Mouse (Mus musculus): ENCODE measurements around the gene Gm2974.
"Not testable (repeated sequence)": the region's sequence is repeated elsewhere in the genome, so short reads cannot be mapped to it uniquely, and the experiment has no call there.

Gene Gm2974

DNA sequence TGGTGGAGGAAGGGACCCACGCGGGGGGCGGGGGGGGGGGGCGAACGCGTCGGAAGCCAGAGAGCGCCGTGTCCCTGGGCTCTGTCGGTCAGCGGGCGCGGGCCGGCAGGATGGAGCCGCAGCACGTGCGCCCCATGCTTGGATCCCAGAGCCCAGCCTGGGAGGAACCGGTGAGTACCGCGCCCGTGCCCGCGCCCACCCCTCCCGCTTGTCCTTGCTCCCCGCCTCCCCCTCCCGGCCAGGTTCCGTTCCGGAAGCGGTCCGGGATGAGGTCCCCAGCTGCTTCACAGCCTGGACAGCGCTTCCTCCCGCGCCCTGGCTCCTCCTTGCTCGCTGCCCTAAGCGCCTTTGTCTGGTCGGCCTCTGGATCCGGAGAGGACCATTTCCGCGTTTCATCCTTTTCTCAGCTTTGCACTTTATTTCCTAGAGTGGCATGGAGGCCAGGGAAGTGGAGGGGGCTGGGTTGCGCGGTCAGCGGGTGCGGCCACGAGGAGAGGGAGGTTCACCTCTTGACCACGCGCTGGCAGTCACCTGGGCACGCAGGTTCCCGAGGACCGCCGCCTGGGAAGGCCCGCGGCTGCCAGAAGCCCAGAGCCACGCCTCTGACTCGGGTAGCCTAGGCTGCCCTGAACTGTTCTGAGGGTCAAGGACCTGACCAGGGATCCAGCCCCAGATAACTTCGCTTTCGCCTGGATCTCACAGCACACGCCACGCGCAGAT is at the start of gene Gm2974:
Gene Gm2974, plus strand, starts transcription at position 86 of the 720 bp plus-strand sequence.
- not testable (repeated sequence) for DNase-seq (ENCODE audit: extremely low read depth, low read depth)

DNA sequence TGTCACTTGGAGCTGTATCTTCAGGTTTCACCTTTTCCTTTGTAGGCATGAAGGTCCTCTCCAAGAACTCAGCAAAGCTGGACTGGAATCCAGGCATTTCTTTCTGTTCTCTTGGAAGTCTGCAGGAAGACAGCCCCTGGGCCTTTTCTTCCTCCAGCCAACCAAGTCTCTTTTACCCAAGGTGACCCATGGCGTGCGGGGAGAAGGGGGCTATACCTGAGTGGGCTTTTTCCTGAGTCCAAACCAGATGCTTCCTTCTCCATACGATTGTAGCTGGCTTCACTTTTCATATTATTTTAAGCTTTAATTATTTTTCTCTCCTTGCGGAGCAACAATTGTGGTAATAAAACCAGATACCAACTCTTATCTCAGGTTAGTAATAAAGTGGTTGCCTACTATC is 40.7 kb upstream of the Gm2974 start:
- DNase-seq (ENCODE audit: extremely low read depth, low read depth) = not testable (repeated sequence)

DNA sequence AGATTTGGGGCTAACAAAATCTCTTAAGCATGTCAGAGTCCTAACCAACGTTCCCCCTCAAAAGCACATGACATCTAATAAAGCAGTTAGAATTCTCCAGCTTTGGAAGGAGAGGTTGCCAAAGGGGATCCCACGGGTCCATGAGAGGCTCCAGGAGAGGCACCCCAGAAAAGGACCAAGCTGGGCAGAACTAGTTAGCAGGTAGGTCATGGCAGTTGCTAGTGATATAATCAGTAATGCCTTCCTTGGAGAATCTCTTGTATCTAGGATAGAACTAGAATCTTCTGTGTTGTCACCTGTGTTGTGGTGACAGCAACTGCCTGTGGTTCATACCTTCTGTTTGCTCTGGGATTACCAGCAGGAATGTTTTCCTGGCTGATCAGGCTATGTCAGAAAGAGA is 17.6 kb upstream of the Gm2974 start, which contains the start of gene Gm3127:
Gene Gm3127, plus strand, starts transcription at position 301 of the 400 bp plus-strand sequence.
- not testable (repeated sequence) for DNase-seq (ENCODE audit: extremely low read depth, low read depth)

GRCm38 (mm10) chr14:4182030-4182429 is 346 bp upstream of the Gm2974 start:
- not testable (repeated sequence) for DNase-seq (ENCODE audit: extremely low read depth, low read depth)

GRCm38 (mm10) chr14:4183375-4183774 is 999 bp downstream of the Gm2974 start:
- not testable (repeated sequence) for DNase-seq (ENCODE audit: extremely low read depth, low read depth)

DNA sequence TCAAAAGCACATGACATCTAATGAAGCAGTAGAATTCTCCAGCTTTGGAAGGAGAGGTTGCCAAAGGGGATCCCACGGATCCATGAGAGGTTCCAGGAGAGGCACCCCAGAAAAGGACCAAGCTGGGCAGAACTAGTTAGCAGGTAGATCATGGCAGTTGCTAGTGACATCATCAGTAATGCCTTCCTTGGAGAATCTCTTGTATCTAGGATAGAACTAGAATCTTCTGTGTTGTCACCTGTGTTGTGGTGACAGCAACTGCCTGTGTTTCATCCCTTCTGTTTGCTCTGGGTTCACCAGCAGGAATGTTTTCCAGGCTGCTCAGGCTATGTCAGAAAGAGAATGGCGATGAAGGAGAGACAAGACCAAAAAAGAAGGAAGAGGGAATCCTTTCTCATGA is 67.0 kb downstream of the Gm2974 start, which contains the start of gene Gm3138:
Gene Gm3138, plus strand, starts transcription at position 301 of the 400 bp plus-strand sequence.
- DNase-seq (ENCODE audit: extremely low read depth, low read depth) = not testable (repeated sequence)
